Mouse (Mus musculus): ENCODE results near the gene Gm10273.

The Gm10273 gene

GRCm38 (mm10) chr10:59403793-59404149, 8.3 kb downstream of the Gm10273 start:
- no peak for DNase-seq

- DNase-seq = no peak
Measured at GRCm38 (mm10) chr10:59408499-59408898, 13.1 kb downstream of the Gm10273 start.

DNA sequence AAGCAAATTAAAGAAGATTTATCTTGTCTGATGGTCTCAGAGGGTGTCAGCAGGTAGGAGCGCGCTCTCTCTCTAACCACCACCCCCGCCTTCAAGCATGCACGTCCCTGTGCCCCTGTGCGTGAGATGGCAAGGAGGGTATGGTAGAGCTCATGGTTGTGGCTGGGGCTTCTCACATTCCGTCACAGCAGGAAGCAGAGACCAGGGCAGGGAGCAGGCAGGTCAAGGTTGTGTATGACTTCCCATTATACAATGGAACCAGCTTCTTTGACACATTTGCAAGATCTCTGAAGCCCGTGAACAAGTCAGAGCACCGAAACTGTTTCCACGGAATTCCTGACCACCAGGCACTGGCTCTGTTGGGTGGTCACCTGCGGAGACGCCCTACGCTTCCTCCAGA, 14.8 kb downstream of the Gm10273 start:
- no peak for DNase-seq

GRCm38 (mm10) chr10:59413711-59414110, 18.3 kb downstream of the Gm10273 start:
- DNase-seq = no peak

DNA sequence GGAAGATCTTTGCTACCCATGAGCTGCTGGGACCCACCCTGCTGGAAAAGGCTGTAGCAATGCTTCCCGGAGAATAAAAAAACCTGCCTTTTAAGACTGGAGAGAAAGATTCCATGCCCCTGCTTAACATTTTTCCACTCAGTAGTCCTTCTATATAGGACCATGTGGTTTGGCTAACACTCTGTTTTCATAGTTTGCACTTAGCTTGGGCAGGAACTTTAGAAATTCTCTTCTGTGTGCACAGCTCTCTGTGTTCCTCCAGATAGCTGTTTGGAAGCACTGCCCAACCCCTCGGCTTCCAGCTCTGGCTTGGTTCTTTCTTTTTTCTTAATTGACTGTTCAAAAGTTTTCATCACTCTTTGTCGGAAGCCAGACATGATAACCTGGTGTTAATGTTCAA, 21.2 kb downstream of the Gm10273 start:
- DNase-seq = no peak

- DNase-seq = no peak
Measured at GRCm38 (mm10) chr10:59419516-59419915, 24.1 kb downstream of the Gm10273 start.

DNA sequence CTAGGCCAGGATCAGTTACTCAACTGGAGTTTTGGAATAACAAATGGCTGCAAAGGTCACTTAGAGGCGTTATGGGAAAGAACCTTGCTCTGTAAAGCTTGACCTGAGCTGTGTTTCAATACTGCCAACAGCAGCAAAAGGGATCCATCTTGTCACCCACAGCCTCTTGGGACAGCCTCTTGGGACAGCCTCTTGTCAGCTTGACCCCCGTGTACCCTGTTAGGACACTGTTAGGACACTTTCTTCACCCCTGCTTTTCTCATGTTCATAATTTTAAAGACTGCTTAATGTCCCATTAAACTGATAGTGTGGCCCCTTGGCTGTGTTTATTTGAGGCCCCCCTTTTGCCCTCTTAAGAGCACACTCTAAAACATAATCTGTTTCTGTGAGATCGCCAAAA, 29.0 kb downstream of the Gm10273 start:
- no peak for DNase-seq

GRCm38 (mm10) chr10:59425369-59425768, 29.9 kb downstream of the Gm10273 start:
- DNase-seq = no peak

DNA sequence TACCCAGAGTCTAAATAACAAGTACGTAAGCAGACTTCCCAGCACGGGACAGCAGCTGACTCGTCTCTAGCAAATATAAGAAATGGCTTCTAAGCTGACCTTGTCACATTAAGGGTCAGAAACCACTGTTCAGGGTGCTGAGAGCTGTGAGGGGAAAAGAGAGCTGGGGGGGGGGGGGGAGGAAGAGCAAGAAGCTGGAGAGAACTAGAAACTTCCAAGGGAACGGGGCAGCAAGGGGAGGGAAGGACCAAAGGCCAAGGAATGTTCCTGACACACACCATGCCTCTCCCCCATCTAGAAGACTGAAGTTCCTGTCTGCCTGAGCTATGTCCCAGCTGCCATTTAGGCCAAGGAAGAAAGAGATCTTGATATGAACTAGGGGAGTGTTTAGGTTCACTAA, 30.9 kb downstream of the Gm10273 start:
- no peak for DNase-seq

GRCm38 (mm10) chr10:59429448-59430135, 34.2 kb downstream of the Gm10273 start:
- DNase-seq = no peak

- no peak for DNase-seq
Measured at GRCm38 (mm10) chr10:59430701-59431218, 35.3 kb downstream of the Gm10273 start.

DNA sequence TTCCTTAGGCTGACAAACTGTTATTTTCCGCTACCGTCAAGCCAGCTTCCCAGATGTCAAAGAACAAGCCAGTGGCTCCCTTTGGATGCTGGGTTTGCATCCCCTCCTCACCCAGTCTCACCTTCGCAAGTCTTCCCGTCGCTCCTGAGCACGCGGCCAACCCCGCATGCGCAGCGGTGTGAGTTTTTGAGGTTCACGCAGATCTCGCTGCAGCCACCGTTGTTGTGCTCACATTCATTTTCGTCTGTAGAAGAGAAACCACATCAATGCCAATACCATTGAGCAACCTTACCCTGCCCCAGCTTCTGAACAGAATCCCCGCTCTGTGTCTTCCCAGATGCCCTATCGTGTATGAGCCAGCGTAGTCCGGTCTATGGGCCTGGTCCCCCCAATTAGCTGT, 40.3 kb downstream of the Gm10273 start:
- no peak for DNase-seq

DNA sequence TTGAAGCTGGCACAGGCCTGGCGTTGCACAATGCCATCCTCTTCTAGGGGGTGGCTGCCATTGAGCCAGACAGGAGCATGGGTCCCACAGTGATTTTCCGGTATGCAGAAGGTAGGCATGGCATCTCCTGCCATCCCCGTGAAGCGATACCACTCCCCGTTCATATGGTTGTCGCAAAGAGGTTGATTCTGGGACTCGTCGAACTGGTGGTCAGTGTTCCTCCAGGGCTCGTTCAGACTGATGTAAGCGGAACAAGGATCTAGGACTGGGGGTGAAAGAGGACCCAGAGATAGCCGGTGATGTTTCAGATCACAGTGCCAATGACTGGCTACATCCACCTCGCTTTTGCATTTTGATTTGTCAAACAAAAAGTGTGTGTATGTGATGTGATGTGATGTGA, 43.2 kb downstream of the Gm10273 start:
- no peak for DNase-seq

DNA sequence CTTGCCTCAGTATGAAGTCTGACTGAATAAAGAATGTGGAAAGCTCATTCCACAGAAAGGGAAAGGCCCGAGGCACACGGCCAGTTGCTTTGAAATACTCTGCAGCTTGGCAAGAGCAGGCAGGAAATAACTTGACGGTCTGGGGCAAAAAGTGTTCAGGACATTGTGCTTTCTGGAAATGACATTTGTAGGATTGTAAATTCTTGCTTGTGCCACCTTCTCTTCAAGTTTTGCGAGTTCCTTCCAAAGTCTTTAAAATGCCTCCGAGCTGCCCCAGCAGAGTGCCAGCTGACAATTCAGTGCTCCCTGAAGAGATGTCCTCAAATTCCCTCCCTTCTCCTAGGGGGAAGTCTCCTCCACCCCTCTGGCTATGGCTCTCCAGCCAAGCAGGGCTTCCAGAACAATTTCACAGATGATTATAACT, 44.1 kb downstream of the Gm10273 start:
- no peak for DNase-seq

DNA sequence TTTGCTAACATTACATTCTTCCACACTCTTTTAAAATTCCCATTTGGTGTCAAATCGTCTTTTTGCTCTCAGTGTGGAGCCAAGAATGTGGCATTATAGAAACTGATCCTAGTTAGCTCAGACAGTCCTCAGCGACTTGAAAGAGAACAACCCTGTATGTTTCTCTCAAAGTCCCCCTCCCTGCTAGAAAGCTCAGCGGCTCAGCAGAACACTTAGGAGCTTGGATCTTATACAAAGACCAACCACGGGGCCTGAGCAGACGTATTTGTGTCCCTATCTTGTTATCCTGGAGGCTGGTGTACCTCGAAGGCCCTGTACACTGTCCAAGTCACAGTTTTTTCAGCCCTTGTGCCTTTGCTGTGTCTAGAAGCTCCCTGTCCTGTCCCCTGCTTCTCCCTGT, 44.7 kb downstream of the Gm10273 start:
- no peak for DNase-seq

DNA sequence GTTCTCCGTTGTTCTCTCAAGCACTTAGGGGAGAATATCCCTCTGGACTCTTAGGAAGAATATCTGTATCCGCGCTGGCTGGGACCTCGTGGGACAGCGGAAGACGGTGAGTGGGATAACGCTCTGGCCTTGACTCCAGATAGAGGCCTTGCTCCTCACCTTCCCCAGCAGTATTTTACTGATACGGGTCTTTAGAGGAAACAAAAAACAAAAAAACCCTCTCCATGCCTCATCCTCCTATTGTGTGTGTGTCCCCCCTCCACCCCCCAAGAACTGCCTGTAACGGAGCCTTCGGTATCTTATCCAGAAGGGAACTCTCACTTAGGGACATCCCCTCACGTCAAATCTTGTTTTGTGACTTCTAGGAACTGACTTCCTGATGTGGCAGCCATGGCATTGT, 46.3 kb downstream of the Gm10273 start, which contains the start of gene Oit3:
TSS of gene Oit3 (minus strand) at position 44 of the 400 bp plus-strand sequence.
- no peak for DNase-seq

GRCm38 (mm10) chr10:59443212-59443611, 47.8 kb downstream of the Gm10273 start:
- no peak for DNase-seq

DNA sequence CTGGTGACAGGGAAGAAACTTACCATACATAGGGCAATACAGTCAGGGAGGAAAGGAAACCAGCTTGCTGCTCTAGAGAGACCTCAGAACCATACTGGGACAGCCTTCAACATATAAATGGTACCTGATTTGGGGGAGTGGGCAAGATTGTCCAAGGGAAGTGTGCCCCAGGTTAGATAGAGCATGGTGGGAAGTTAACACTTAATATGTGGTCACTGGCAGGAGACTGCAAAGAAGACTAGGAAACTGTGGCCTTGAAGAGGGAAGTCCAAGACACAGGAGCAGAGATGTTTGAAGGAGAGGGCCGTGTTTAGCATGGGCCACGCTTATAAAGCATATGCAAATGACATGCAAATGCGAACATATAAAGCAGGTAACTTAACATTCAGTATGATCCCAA, 48.7 kb downstream of the Gm10273 start:
- DNase-seq = no peak

- no peak for DNase-seq
Measured at GRCm38 (mm10) chr10:59444635-59445034, 49.2 kb downstream of the Gm10273 start.

Measured in thymus, postnatal 4 days (tissue).